Mouse (Mus musculus) macrophage (primary cell): ENCODE data around the gene Prlhr. TPM values are rescaled to one million over a fixed set of nuclear protein-coding genes. Genes with fewer than 3 reads are reported as not detected.

ENCODE experiments used
- H3K27ac ChIP-seq: fragments of 350-480 bp; formaldehyde crosslinking; 2 replicates; pipeline ENCODE4 v1.9.0; 2021
- H3K36me3 ChIP-seq: fragments of 350-480 bp; formaldehyde crosslinking; 2 replicates; pipeline ENCODE4 v1.9.0; 2021; ENCODE audit errors: inconsistent target
- H3K4me3 ChIP-seq: fragments of 350-480 bp; formaldehyde crosslinking; 2 replicates; pipeline ENCODE4 v1.9.0; 2021; ENCODE audit errors: inconsistent target
- H3K79me2 ChIP-seq: fragments of 350-480 bp; formaldehyde crosslinking; 2 replicates; pipeline ENCODE4 v1.9.0; 2021; ENCODE audit errors: inconsistent target
- WGBS: methylation state at CpG from one replicate; pipeline ENCODE4 v1.1.7; 2026; ENCODE audit warnings: inconsistent platforms; ENCODE audit not compliant: missing documents; 5-methylcytosine and 5-hydroxymethylcytosine counted together
- polyA plus RNA-seq: library from polyadenylated mRNA; stranded (reverse); fragments of 250-400 nt; gene quantifications from 3 replicates; pipeline ENCODE4 v1.2.4, GENCODE M21; 2018; ENCODE audit warnings: inconsistent platforms

Prlhr gene
- polyA plus RNA-seq, 1 experiment from 2014 or later, result not detected

GRCm38 (mm10) chr19:60461476-60461875 lies 6.6 kb downstream of the Prlhr start:
- H3K27ac ChIP-seq, result no peak overlapping the region
- H3K36me3 ChIP-seq, result no peaks in the 10 kb centered on the region
- WGBS, result 80% methylated on average over 2 of the region's 2 CpGs
- H3K79me2 ChIP-seq, result no peaks in the 10 kb centered on the region
- H3K4me3 ChIP-seq, result no peak overlapping the region

GRCm38 (mm10) chr19:60459680-60460079 lies 8.4 kb downstream of the Prlhr start:
- no peaks in the 10 kb centered on the region for H3K79me2 ChIP-seq
- WGBS, result 34% methylated on average over 3 of the region's 3 CpGs
- H3K4me3 ChIP-seq, result no peak overlapping the region
- H3K36me3 ChIP-seq, result no peaks in the 10 kb centered on the region
- H3K27ac ChIP-seq, result no peak overlapping the region

GRCm38 (mm10) chr19:60459071-60459470 lies 9.0 kb downstream of the Prlhr start:
- H3K4me3 ChIP-seq, result no peak overlapping the region
- H3K27ac ChIP-seq, result no peak overlapping the region
- WGBS, result 92% methylated on average over 2 of the region's 2 CpGs
- no peaks in the 10 kb centered on the region for H3K79me2 ChIP-seq
- H3K36me3 ChIP-seq, result no peaks in the 10 kb centered on the region

GRCm38 (mm10) chr19:60455791-60456190 lies 12.3 kb downstream of the Prlhr start:
- Histone ChIP-seq H3K27ac (no peak overlapping the region), H3K4me3 (no peak overlapping the region), H3K79me2 (no peaks in the 10 kb centered on the region), H3K36me3 (no peaks in the 10 kb centered on the region)
- WGBS, result 83% methylated on average over 1 of the region's 1 CpGs

- Histone ChIP-seq H3K27ac (no peak overlapping the region), H3K4me3 (no peak overlapping the region), H3K36me3 (no peaks in the 10 kb centered on the region), H3K79me2 (no peaks in the 10 kb centered on the region)
Observed at GRCm38 (mm10) chr19:60440531-60440930, 27.6 kb downstream of the Prlhr start.

- 85% methylated on average over 5 of the region's 5 CpGs for WGBS
- no peak overlapping the region for H3K4me3 ChIP-seq
- H3K79me2 ChIP-seq, result no peaks in the 10 kb centered on the region
- H3K27ac ChIP-seq, result no peak overlapping the region
- H3K36me3 ChIP-seq, result no peaks in the 10 kb centered on the region
Observed at GRCm38 (mm10) chr19:60440083-60440482, 28.0 kb downstream of the Prlhr start.

- Histone ChIP-seq H3K79me2 (no peaks in the 10 kb centered on the region), H3K27ac (no peak overlapping the region), H3K4me3 (no peak overlapping the region), H3K36me3 (no peaks in the 10 kb centered on the region)
- 57% methylated on average over 6 of the region's 6 CpGs for WGBS
Observed at GRCm38 (mm10) chr19:60437566-60438241, 30.4 kb downstream of the Prlhr start.

- H3K27ac ChIP-seq, result no peak overlapping the region
- WGBS, result 96% methylated on average over 6 of the region's 6 CpGs
- H3K36me3 ChIP-seq, result no peaks in the 10 kb centered on the region
- H3K79me2 ChIP-seq, result no peaks in the 10 kb centered on the region
- H3K4me3 ChIP-seq, result no peak overlapping the region
Observed at GRCm38 (mm10) chr19:60432347-60433129, 35.6 kb downstream of the Prlhr start.

GRCm38 (mm10) chr19:60417611-60418010 lies 50.5 kb downstream of the Prlhr start:
- WGBS, result 83% methylated on average over 1 of the region's 1 CpGs
- no peak overlapping the region for H3K4me3 ChIP-seq
- H3K36me3 ChIP-seq, result no peaks in the 10 kb centered on the region
- H3K27ac ChIP-seq, result no peak overlapping the region
- H3K79me2 ChIP-seq, result no peaks in the 10 kb centered on the region

Other genes with a start within 250 kb of the Prlhr start
- 16.8 to 22.1 TPM (median 21.2 TPM) in 3 replicates for gene Fam204a, start 241.6 kb downstream of the Prlhr start, polyA plus RNA-seq
- 52.9 to 82.4 TPM (median 63.5 TPM) in 3 replicates for gene Cacul1, start 112.7 kb upstream of the Prlhr start, polyA plus RNA-seq